ENCODE assay signal across 24 mouse cellular contexts in the genomic region with DNA sequence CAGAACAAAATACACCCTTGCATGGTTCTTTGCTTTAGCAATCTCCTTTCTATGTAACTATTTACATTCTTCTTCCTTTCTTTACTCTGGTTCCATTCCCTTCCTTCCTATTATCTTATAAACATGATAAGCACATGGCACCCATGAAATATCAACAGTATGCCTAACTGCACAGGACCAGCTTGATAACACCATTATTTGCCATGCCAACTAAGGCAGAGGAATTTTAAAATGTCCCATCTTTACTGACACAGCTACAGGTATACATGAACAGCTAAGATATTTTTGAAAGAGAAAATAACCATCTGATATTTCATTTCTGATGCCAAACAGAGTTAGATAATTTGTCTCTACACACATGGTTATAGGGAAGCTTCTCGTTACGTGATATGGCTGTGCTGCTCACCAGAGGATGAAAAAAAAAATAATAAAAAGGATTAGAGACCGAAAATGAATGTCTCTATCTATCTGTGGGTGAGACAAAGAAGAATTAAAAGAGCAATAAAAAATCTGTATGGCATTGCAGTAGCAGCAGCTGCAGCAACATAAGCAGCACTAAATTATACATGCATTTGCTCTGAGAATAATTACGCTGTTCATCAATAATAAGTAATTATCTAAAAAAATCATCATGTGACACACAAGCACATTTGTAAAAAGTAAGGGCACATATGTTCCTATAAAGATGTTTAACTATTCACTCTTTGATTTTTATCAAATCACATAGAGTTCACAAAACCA.
DNase-seq lines count a peak whose midpoint lies in the region; ATAC-seq and TF ChIP-seq lines count a peak whose summit lies in the region.
"Had no signal": no experiment of that assay in that cellular context is flagged by ENCODE, and none has a peak within 500 bp of the region (broad histone marks: within the 10 kb centered on the region; RNA-seq: fewer than 3 reads in every experiment).

No protein-coding gene starts in this region.

- TF ChIP-seq RAD21 in MEL (IDR thresholded peaks at IDR 0.05; ENCODE audit: low read depth, low read length): no peak

- no peak overlapping the region for H3K4me3 ChIP-seq in forebrain, embryonic 13.5 days
- H3K4me3 ChIP-seq in forebrain, embryonic 10.5 days: no peak overlapping the region
- H3K4me3 ChIP-seq in MEL (ENCODE audit: control insufficient read depth in 1 of 2, insufficient read depth in 1 of 2, low read depth in 2 of 2, low read length in 2 of 2): no peak overlapping the region
- H3K4me3 ChIP-seq in forebrain, postnatal 0 days (ENCODE audit: low read depth, low read length): no peak overlapping the region
- H3K4me3 ChIP-seq: embryonic facial prominence, embryonic 10.5 days; embryonic facial prominence, embryonic 13.5 days; erythroblast, embryonic 14.5 days; gastrocnemius, adult 2 months; hindbrain, embryonic 12.5 days; hindbrain, embryonic 15.5 days had no signal

- H3K27ac ChIP-seq in forebrain, embryonic 13.5 days: no peak overlapping the region; the same call in 1 of the 2 replicates
- H3K27ac ChIP-seq in forebrain, embryonic 10.5 days: no peak overlapping the region
- H3K27ac ChIP-seq in MEL (ENCODE audit: control insufficient read depth, low read depth, low read length): no peak overlapping the region
- peak overlapping the region; percentile 54; the same call in 1 of the 2 replicates for H3K27ac ChIP-seq in forebrain, postnatal 0 days (ENCODE audit: low read depth, low read length)
- H3K27ac ChIP-seq: embryonic facial prominence, embryonic 10.5 days; embryonic facial prominence, embryonic 13.5 days; gastrocnemius, adult 2 months; hindbrain, embryonic 12.5 days; hindbrain, embryonic 15.5 days had no signal

- 73% methylated on average over 4 of the region's 4 CpGs for WGBS in forebrain, embryonic 13.5 days
- WGBS in forebrain, embryonic 10.5 days: 92% methylated on average over 4 of the region's 4 CpGs
- 42% methylated on average over 4 of the region's 4 CpGs for WGBS in forebrain, postnatal 0 days

- DNase-seq in forebrain, embryonic 10.5 days (ENCODE audit: extremely low spot score, low spot score): no peak
- DNase-seq in layer of hippocampus, adult 9-11 months: peak; percentile 3
- no peak for DNase-seq in layer of hippocampus, adult 11-12 months (ENCODE audit: low spot score)
- no peak for DNase-seq in MEL (ENCODE audit: low read depth, low spot score)
- peak; percentile 24 for DNase-seq in forebrain, postnatal 0 days
- no peak for DNase-seq in embryo, embryonic 10.5 days (ENCODE audit: low spot score)
- DNase-seq: adrenal gland, postnatal 10 days; adrenal gland, postnatal 36 days; cerebellum, adult 11 months; cerebellum, adult 2 months; cerebellum, adult 9-11 months; cerebellum, postnatal 25 days; embryo, embryonic 11 days; gastrocnemius, adult 2 months; gastrocnemius, postnatal 14 days; heart, adult 11 months had no signal

- no peak overlapping the region for H3K4me2 ChIP-seq in forebrain, embryonic 13.5 days
- no peak overlapping the region for H3K4me2 ChIP-seq in forebrain, postnatal 0 days (ENCODE audit: low read depth)
- H3K4me2 ChIP-seq: embryonic facial prominence, embryonic 13.5 days; heart, embryonic 11.5 days; hindbrain, embryonic 12.5 days; hindbrain, embryonic 15.5 days had no signal

- H3K9ac ChIP-seq in forebrain, embryonic 13.5 days: no peak overlapping the region
- no peak overlapping the region for H3K9ac ChIP-seq in MEL (ENCODE audit: control insufficient read depth, low read depth, low read length, poor library complexity, severe bottlenecking)
- H3K9ac ChIP-seq in forebrain, postnatal 0 days: no peak overlapping the region
- H3K9ac ChIP-seq: embryonic facial prominence, embryonic 13.5 days; hindbrain, embryonic 12.5 days; hindbrain, embryonic 15.5 days had no signal

- no peaks in the 10 kb centered on the region for H3K36me3 ChIP-seq in forebrain, embryonic 13.5 days (ENCODE audit: poor library complexity, severe bottlenecking)
- no peaks in the 10 kb centered on the region for H3K36me3 ChIP-seq in forebrain, embryonic 10.5 days (replicated peaks)
- no peaks in the 10 kb centered on the region for H3K36me3 ChIP-seq in MEL (ENCODE audit: control insufficient read depth in 1 of 2, insufficient read depth in 2 of 2, low read length in 2 of 2)
- H3K36me3 ChIP-seq in forebrain, postnatal 0 days (ENCODE audit: insufficient read depth): no peaks in the 10 kb centered on the region
- H3K36me3 ChIP-seq: embryonic facial prominence, embryonic 10.5 days; embryonic facial prominence, embryonic 13.5 days; hindbrain, embryonic 12.5 days; hindbrain, embryonic 15.5 days had no signal

- TF ChIP-seq CTCF in MEL (IDR thresholded peaks at IDR 0.05 in 2 of 3, conservative IDR thresholded peaks at IDR 0.05 in 1 of 3; ENCODE audit: control insufficient read depth in 1 of 3, insufficient read depth in 1 of 3, low read depth in 2 of 3, low read length in 3 of 3, poor library complexity in 1 of 3, severe bottlenecking in 1 of 3): no peak
- no peak for TF ChIP-seq CTCF in forebrain, postnatal 0 days (IDR thresholded peaks at IDR 0.05; ENCODE audit: low read depth)

- ATAC-seq in forebrain, embryonic 13.5 days: peak; percentile 75
- peak; percentile 54; the same call in 1 of the 2 replicates for ATAC-seq in forebrain, postnatal 0 days
- ATAC-seq: Patski had no signal

- H3K27me3 ChIP-seq in forebrain, embryonic 13.5 days: no peaks in the 10 kb centered on the region
- no peaks in the 10 kb centered on the region for H3K27me3 ChIP-seq in forebrain, embryonic 10.5 days (ENCODE audit: poor library complexity, severe bottlenecking)
- no peaks in the 10 kb centered on the region for H3K27me3 ChIP-seq in MEL (ENCODE audit: control insufficient read depth in 1 of 2, insufficient read depth in 2 of 2, low read length in 2 of 2)
- no peaks in the 10 kb centered on the region for H3K27me3 ChIP-seq in forebrain, postnatal 0 days (ENCODE audit: insufficient read depth, low read length)
- H3K27me3 ChIP-seq: embryonic facial prominence, embryonic 13.5 days; hindbrain, embryonic 12.5 days; hindbrain, embryonic 15.5 days; Patski had no signal

- no peak for TF ChIP-seq POLR2A in MEL (IDR thresholded peaks at IDR 0.05; ENCODE audit: control insufficient read depth in 1 of 2, insufficient read depth in 1 of 2, low read depth in 1 of 2, low read length in 2 of 2, poor library complexity in 1 of 2)

- TF ChIP-seq EP300 in MEL (IDR thresholded peaks at IDR 0.05; ENCODE audit: low read depth in 1 of 2, low read length in 2 of 2): peak; percentile 41; a peak in 1 of 4 replicates

- H3K9me3 ChIP-seq in forebrain, embryonic 13.5 days (replicated peaks): peaks cover 3% of the 10 kb centered on the region; the same call in 1 of the 2 replicates
- H3K9me3 ChIP-seq in forebrain, embryonic 10.5 days: no peaks in the 10 kb centered on the region
- no peaks in the 10 kb centered on the region for H3K9me3 ChIP-seq in MEL (replicated peaks; ENCODE audit: insufficient read depth, low read length)
- no peaks in the 10 kb centered on the region for H3K9me3 ChIP-seq in forebrain, postnatal 0 days (ENCODE audit: low read length)
- H3K9me3 ChIP-seq: embryonic facial prominence, embryonic 10.5 days; embryonic facial prominence, embryonic 13.5 days; hindbrain, embryonic 12.5 days; hindbrain, embryonic 15.5 days had no signal

- H3K4me1 ChIP-seq in forebrain, embryonic 13.5 days: no peaks in the 10 kb centered on the region
- no peaks in the 10 kb centered on the region for H3K4me1 ChIP-seq in forebrain, embryonic 10.5 days
- H3K4me1 ChIP-seq in MEL (ENCODE audit: control insufficient read depth in 1 of 2, insufficient read depth in 2 of 2, low read length in 2 of 2): no peaks in the 10 kb centered on the region
- H3K4me1 ChIP-seq in forebrain, postnatal 0 days (ENCODE audit: insufficient read depth): no peaks in the 10 kb centered on the region
- H3K4me1 ChIP-seq: embryonic facial prominence, embryonic 10.5 days; embryonic facial prominence, embryonic 13.5 days; hindbrain, embryonic 12.5 days; hindbrain, embryonic 15.5 days had no signal

- no peaks in the 10 kb centered on the region for H3K79me2 ChIP-seq in MEL (ENCODE audit: control insufficient read depth, insufficient read depth, low read length, poor library complexity)

TF ChIP-seq in MEL, 35 proteins besides CTCF, POLR2A, EP300 and RAD21:
- no peak for TF ChIP-seq SIN3A (IDR thresholded peaks at IDR 0.05; ENCODE audit: low read length)
- TF ChIP-seq RCOR1 (IDR thresholded peaks at IDR 0.05; ENCODE audit: low read depth, low read length): no peak
- TF ChIP-seq ZMIZ1 (IDR thresholded peaks at IDR 0.05; ENCODE audit: low read depth, low read length): no peak
- no peak for TF ChIP-seq GABPA (IDR thresholded peaks at IDR 0.05; ENCODE audit: low read depth, low read length)
- peak; percentile 24; the same call in 1 of the 2 replicates for TF ChIP-seq GATA1 (IDR thresholded peaks at IDR 0.05; ENCODE audit: low read depth, low read length)
- no peak for TF ChIP-seq USF1 (IDR thresholded peaks at IDR 0.05; ENCODE audit: low read depth, low read length)
- TF ChIP-seq BHLHE40 (IDR thresholded peaks at IDR 0.05; ENCODE audit: borderline replicate concordance, low read depth, low read length): no peak
- TF ChIP-seq MYC (IDR thresholded peaks at IDR 0.05; ENCODE audit: low read depth, low read length): no peak
- TF ChIP-seq TCF12 (IDR thresholded peaks at IDR 0.05; ENCODE audit: low read depth, low read length): peak; percentile 31; the same call in 1 of the 2 replicates
- TF ChIP-seq SMC3 (IDR thresholded peaks at IDR 0.05; ENCODE audit: low read depth, low read length): no peak
- no peak for TF ChIP-seq TAL1 (IDR thresholded peaks at IDR 0.05; ENCODE audit: low read length)
- no peak for TF ChIP-seq MEF2A (IDR thresholded peaks at IDR 0.05; ENCODE audit: extremely low read depth, insufficient replicate concordance, low read depth, low read length, poor library complexity, severe bottlenecking)
- TF ChIP-seq CHD2 (IDR thresholded peaks at IDR 0.05; ENCODE audit: low read length): no peak
- no peak for TF ChIP-seq ETS1 (IDR thresholded peaks at IDR 0.05; ENCODE audit: low read depth, low read length)
TF ChIP-seq in MEL: peak in this region for 2.

Comparison
In these comparisons a context has a peak if more than half of its experiments do, and no peak if none do; other contexts are left out.
1. DNase-seq: peak in layer of hippocampus, adult 9-11 months (single experiment) and forebrain, postnatal 0 days (single experiment); none in forebrain, embryonic 10.5 days (single experiment), layer of hippocampus, adult 11-12 months (single experiment), MEL (single experiment) and embryo, embryonic 10.5 days (single experiment).